Comparison of ENCODE assay signal across 16 mouse cellular contexts in the genomic region with DNA sequence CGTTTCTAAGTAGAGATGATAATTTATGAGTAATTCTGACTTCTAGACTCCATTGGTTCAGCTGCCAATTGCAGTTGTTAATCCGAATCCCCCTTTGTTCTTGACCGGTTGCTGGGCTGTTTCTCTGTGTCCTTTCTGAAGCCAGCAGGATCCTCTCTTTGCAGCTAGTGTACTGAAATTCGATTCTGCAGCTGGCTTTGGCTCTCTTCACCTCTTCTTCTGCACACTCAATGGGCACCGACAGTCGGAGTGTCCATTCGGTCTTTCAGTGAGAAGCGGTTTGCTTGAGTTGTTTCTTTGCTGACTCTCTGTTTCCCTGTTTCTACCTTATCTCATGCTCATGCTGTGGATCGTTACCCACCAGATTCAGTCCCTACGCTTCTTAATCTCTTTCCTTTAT. TPM values are rescaled to one million over a fixed set of nuclear protein-coding genes. Genes with fewer than 3 reads are reported as not detected.
DNase-seq lines count a peak whose midpoint lies in the region; ATAC-seq lines count a peak whose summit lies in the region.
"Had no signal": no experiment of that assay in that cellular context is flagged by ENCODE, and none has a peak within 500 bp of the region (broad histone marks: within the 10 kb centered on the region; RNA-seq: fewer than 3 reads in every experiment).

No protein-coding gene starts in this region.

- 0 out of 2 replicates have a peak, but pooled peaks cover 2% of the 10 kb centered on the region for H3K4me1 ChIP-seq in neural tube, embryonic 15.5 days
- H3K4me1 ChIP-seq in midbrain, embryonic 12.5 days, result peaks cover 9% of the 10 kb centered on the region; the same call in 1 of the 2 replicates
- no peaks in the 10 kb centered on the region for H3K4me1 ChIP-seq in midbrain, embryonic 16.5 days (ENCODE audit: control insufficient read depth, insufficient read depth, low read length)
- H3K4me1 ChIP-seq: embryonic facial prominence, embryonic 12.5 days; forebrain, embryonic 15.5 days; heart, embryonic 15.5 days had no signal

- no peak overlapping the region for H3K9ac ChIP-seq in neural tube, embryonic 15.5 days (replicated peaks)
- H3K9ac ChIP-seq in midbrain, embryonic 12.5 days (replicated peaks), result no peak overlapping the region
- H3K9ac ChIP-seq in midbrain, embryonic 16.5 days (ENCODE audit: low read depth, low read length), result no peak overlapping the region
- H3K9ac ChIP-seq: embryonic facial prominence, embryonic 12.5 days; forebrain, embryonic 15.5 days; heart, embryonic 15.5 days; hindbrain, embryonic 14.5 days had no signal

- 0 out of 2 replicates have a peak overlapping the region, but pooled peaks have one; percentile 7 for H3K4me2 ChIP-seq in neural tube, embryonic 15.5 days
- peak overlapping the region; percentile 37 for H3K4me2 ChIP-seq in midbrain, embryonic 12.5 days (replicated peaks)
- peak overlapping the region; percentile 1; the same call in 1 of the 2 replicates for H3K4me2 ChIP-seq in midbrain, embryonic 16.5 days (ENCODE audit: low read length)
- H3K4me2 ChIP-seq: embryonic facial prominence, embryonic 12.5 days; forebrain, embryonic 15.5 days; heart, embryonic 15.5 days; hindbrain, embryonic 14.5 days had no signal

- no peaks in the 10 kb centered on the region for H3K36me3 ChIP-seq in neural tube, embryonic 15.5 days
- no peaks in the 10 kb centered on the region for H3K36me3 ChIP-seq in midbrain, embryonic 12.5 days
- no peaks in the 10 kb centered on the region for H3K36me3 ChIP-seq in midbrain, embryonic 16.5 days (ENCODE audit: control insufficient read depth, insufficient read depth, low read length)
- H3K36me3 ChIP-seq: embryonic facial prominence, embryonic 12.5 days; forebrain, embryonic 15.5 days; heart, embryonic 15.5 days had no signal

- H3K4me3 ChIP-seq in neural tube, embryonic 15.5 days (replicated peaks), result no peak overlapping the region
- peak overlapping the region; percentile 12; the same call in 1 of the 2 replicates for H3K4me3 ChIP-seq in midbrain, embryonic 12.5 days
- H3K4me3 ChIP-seq in midbrain, embryonic 16.5 days (ENCODE audit: low read depth, low read length), result no peak overlapping the region
- H3K4me3 ChIP-seq: embryonic facial prominence, embryonic 12.5 days; forebrain, embryonic 15.5 days; heart, embryonic 15.5 days had no signal

- WGBS in neural tube, embryonic 15.5 days, result 26% methylated on average over 10 of the region's 10 CpGs
- WGBS in midbrain, embryonic 12.5 days, result 18% methylated on average over 10 of the region's 10 CpGs
- WGBS in midbrain, embryonic 16.5 days, result 6% methylated on average over 10 of the region's 10 CpGs

- no peaks in the 10 kb centered on the region for H3K9me3 ChIP-seq in neural tube, embryonic 15.5 days (replicated peaks)
- no peaks in the 10 kb centered on the region for H3K9me3 ChIP-seq in midbrain, embryonic 12.5 days
- no peaks in the 10 kb centered on the region for H3K9me3 ChIP-seq in midbrain, embryonic 16.5 days (replicated peaks; ENCODE audit: control insufficient read depth, low read length, poor library complexity, severe bottlenecking)
- H3K9me3 ChIP-seq: embryonic facial prominence, embryonic 12.5 days; forebrain, embryonic 15.5 days; heart, embryonic 15.5 days had no signal

- no peak for ATAC-seq in neural tube, embryonic 15.5 days (ENCODE audit: low FRiP score)
- no peak for ATAC-seq in midbrain, embryonic 12.5 days (ENCODE audit: low FRiP score, low read depth)
- ATAC-seq in midbrain, embryonic 16.5 days, result no peak
- ATAC-seq: forebrain, embryonic 15.5 days had no signal

- DNase-seq in neural tube, embryonic 10.5 days (ENCODE audit: extremely low spot score, low spot score), result no peak
- DNase-seq in liver, result no peak
- DNase-seq in urinary bladder, postnatal 25 days (ENCODE audit: low spot score), result no peak
- DNase-seq: adrenal gland, postnatal 10 days; cerebellum, adult 18-20 months; cerebellum, adult 9-11 months; gastrocnemius, postnatal 36 days; heart, adult 11 months; heart, postnatal 14 days had no signal

- H3K27ac ChIP-seq in neural tube, embryonic 15.5 days (replicated peaks), result no peak overlapping the region
- H3K27ac ChIP-seq in midbrain, embryonic 12.5 days (replicated peaks), result no peak overlapping the region
- H3K27ac ChIP-seq in midbrain, embryonic 16.5 days (ENCODE audit: low read length), result no peak overlapping the region
- H3K27ac ChIP-seq: embryonic facial prominence, embryonic 12.5 days; forebrain, embryonic 15.5 days; heart, embryonic 15.5 days; hindbrain, embryonic 14.5 days had no signal

- peaks cover 60% of the 10 kb centered on the region for H3K27me3 ChIP-seq in neural tube, embryonic 15.5 days (replicated peaks)
- peaks cover 83% of the 10 kb centered on the region for H3K27me3 ChIP-seq in midbrain, embryonic 12.5 days
- peaks cover 41% of the 10 kb centered on the region for H3K27me3 ChIP-seq in midbrain, embryonic 16.5 days (ENCODE audit: control insufficient read depth, insufficient read depth, low read depth, low read length)

RNA-seq across cellular contexts. Expression of a gene that starts 11.7 kb away (rescaled TPM):
- not detected in 2 replicates for polyA plus RNA-seq in neural tube, embryonic 15.5 days (2015; fragmentation: Nextera tagmentation; extraction: Ambion mirVana)
- polyA plus RNA-seq in midbrain, embryonic 12.5 days (2016; fragmentation: Nextera tagmentation; extraction: Ambion mirVana), result 1.2 and 3.5 TPM in 2 replicates
- polyA plus RNA-seq in midbrain, embryonic 16.5 days (2015; fragmentation: Nextera tagmentation; extraction: Ambion mirVana), result 1.8 and 2.5 TPM in 2 replicates
- polyA plus RNA-seq: embryonic facial prominence, embryonic 12.5 days; heart, embryonic 15.5 days; hindbrain, embryonic 14.5 days had no signal
